Mouse (Mus musculus): Measurements from ENCODE around the gene Man1c1.

- TF ChIP-seq CTCF (IDR thresholded peaks at IDR 0.05; ENCODE audit: control insufficient read depth, insufficient read depth, insufficient read length) (no peak), MAX (IDR thresholded peaks at IDR 0.05) (no peak)
These were observed 30.9 kb downstream of the Man1c1 start for GRCm38 (mm10) chr4:134673151-134673550.
